Mouse (Mus musculus) lung, postnatal 14 days (tissue): ENCODE measurements around the gene Lsm7.
A peak's percentile ranks its signal among the peaks of the same experiment; 100 is the strongest.

Source experiments
- DNase-seq: peaks from one replicate; pipeline ENCODE4 v3.0.0; 2021

Gene Lsm7

DNA sequence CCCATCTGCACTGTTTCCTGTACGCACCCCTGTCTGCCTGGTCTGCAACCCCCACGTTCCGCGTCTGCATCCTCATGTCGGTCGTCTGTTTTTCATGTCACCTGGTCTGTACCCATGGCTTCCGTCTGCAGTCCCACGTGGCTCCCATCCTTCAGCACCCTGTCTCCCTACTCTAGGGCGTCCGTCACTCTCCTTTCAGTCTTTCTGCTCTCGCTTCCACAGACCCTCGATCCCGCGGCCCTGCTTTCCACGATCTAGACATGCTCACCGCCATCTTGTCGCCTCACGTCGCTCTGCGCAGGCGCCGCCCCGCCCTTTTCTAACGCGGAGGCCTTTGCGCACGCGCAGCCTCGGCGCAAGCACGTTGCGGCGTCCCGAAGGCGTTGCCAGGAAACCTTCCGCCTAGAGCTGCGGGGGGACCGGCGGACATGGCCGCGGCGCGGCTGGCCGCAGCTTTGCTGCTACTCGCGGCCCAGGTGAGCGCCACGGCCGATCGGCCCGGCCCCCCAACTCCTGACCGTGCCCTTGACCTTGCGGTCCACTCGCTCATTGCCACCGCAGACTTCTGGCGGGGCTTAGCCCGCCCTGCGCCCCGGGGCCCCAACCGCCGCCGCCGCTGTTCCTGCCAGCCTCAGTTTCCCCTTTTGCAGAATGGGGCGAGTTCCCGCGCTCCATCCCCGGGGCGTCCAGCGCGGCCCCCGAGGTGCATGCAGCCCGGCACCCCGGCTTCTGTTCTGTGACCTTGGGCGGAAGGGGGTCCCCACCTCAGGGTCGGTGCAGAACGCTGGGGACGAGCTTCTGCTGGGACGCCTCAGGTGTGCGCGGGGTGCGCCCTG is at the start of gene Lsm7, which contains the start of gene Sppl2b:
Gene Lsm7, minus strand, starts transcription at position 297 of the 836 bp plus-strand sequence.
Gene Sppl2b, plus strand, starts transcription at position 363 of the 836 bp plus-strand sequence.
- peak; percentile 98 for DNase-seq

DNA sequence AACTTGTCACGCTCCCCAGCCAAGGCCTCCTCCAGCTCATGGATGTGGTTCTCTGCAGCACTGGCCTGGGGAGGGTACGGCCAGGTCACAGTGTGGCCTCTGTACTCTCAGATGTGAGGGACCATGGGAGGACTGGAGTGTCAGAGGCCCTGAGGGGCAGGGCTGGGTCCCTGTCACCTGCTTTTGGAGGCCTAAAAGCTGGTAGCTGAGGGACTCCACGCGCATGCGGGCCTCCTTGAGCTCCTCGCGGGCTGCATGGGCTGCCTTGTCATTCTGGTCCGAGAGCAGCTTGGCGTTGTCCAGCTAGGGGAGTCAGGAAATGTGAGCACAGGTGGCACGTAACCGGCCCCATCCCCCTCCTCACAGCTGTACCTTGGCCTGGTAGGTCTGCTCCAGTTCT is 49.7 kb upstream of the Lsm7 start:
- no peak for DNase-seq

DNA sequence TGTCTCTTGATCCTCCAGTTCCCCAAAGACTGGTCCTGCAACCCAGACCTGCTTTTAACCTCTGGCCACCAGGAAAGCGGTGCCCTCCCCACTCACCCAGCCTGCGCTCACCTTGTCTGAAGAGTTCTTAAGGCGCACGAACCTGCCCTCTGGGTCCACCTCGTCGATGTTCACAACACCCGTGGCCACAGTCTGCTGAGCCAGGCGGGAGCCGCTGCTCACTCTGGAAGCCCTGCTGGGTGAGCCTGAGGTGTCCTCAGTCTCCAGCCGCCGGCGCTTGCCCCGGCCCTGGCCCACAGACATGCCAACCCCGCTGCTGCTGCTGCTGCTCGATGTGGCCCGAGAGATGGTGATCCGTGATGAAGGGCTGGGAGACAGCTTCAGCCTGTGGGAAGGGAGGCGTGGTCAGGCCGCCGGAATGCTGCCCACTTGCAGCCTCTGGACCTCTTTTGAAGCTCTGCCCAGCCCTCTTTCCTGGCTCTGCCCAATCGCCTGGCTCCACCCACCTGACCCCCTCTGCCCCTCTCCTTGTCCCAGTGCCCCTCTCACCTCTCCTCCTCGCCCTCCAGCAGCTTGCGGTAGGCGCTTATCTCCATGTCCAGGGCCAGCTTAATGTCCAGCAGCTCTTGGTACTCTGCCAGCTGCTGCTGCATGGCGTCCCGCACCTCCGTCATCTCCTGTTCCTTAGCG is 49.1 kb upstream of the Lsm7 start:
- DNase-seq, result no peak

DNA sequence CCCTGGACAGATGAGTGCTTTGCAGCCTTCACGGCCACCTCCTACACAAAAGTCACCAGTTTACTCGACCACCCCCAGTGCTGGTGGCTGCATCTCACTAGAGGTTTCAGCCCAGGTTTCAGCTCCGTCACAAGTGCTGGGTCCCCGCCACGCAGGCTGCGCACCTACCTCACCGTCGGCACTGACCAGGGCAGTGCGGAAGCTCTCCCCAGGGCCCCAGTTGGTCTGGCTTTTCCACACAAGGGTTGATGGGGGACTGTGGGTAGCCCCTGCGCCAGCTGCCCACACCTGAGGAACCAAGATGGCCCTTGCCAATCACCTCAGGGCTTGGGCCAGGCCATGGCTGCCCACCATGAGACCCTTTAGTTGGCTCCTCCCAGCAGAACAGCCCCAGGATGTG is 48.3 kb upstream of the Lsm7 start:
- no peak for DNase-seq

DNA sequence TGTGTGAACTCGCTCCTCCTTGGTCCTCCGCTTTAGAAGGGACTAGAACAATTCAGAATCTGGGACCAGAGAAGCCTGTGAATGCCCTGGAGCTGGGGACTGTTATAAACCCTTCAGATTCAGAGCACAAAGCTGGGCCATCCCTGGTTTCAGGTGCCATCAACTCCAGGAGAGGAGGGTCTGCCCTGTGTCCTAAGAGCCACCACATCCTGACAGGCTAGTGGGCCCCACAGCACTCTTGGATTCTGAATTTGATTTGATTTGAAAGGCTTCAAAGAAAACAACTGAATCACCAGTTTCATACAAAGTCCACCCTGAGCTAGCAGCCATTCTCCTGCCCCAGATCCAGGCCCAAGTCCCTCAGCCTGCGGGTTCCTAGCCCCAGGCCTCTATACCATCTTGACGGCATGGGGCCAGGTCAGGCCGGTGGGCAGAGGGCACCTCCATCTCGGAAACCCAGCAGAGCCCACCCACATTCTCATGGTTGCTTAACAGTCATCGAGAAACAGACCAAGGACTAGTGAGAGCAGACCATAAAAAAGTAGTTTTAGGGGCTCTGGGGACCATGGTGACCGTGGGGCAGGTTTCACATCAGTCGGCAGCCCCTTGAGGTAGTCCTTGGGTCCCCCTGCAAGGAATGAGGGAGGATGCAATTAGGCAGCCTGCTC is 47.4 kb upstream of the Lsm7 start:
- DNase-seq, result no peak

DNA sequence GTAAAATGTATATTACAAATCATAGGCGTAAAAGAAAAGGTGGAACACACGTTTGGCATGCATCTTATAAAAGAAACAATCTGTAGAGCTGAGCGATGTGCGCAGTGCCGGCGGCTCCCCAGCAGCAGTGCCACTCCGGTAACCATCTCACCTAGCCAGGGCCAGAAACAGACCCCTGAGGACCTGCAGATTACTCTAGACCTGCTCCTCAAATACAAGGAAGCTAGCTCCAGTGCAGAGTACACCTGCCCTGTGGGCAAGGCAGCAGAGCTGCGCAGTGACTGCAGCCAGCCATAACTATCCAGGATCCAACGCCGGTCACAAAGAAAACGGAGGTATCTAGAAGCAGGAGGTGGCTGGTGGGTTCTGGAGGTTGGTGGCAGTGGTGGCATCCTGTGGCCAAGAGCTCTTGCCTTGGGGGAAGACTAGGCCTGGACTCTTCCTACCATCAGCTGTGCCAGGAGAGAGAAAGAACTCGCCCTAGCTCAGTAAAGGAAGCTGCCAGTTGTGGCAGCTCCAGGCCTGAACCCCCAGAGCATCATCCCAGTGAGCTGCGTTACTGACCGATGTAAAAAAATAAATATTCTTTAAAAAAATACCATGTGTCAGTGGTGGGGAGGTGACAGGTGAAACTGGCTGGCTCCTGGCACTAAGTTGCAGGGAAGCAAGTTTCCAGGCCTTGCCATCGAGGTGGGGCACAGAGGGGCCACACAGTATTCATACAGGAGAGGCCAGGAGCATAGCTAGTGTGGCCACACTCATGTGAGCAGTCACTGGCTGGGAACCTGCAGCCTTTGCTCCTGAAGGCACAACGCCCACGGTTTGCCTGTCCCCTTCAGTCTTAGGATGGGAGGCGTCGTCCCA is 46.6 kb upstream of the Lsm7 start:
- DNase-seq, result no peak

DNA sequence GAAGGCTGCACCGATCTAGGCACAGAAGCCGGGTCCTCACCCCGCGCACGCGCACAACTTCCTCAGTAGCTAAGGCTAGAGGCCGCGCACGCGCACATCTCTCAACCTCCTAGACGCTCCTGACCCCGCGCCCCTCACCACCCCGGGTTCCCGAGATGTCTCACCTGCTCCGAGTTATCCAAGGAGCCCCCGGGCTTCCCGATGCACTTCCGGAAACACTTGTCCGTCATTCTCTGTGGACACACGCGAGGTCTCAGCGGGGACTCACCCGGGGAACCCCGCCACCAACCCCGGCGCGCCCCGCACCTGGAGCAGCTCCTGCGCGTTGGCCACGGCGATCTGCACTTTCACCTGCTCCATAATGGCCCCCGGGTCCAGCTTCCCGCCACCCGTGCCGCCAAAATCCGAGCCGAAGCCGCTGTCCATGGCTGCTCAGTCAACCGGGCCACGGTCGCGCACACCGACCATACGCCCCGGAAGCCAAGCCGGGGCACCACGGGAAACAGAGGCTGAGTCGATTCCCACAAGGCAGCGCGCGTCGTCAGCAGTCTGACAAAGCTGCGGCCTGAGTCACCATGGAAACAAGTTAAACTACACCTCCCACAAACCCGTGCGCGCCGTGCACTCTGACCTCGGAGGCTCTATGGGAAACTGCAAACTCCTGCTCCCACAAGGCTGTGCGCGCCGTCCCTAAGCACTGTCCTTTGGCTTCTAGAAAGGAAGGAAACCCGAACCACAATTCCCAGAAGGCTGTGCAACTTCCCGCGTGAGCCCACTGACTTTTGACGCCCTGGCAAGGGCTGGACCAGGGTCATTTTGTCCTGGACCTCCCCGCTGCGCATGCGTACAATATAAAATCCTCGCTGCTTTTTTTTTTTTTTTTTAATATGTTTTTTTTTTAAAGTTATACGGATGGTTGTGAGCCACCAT is 45.6 kb upstream of the Lsm7 start, which contains the start of gene Timm13:
Gene Timm13, minus strand, starts transcription at position 652 of the 930 bp plus-strand sequence.
- DNase-seq, result peak; percentile 96

DNA sequence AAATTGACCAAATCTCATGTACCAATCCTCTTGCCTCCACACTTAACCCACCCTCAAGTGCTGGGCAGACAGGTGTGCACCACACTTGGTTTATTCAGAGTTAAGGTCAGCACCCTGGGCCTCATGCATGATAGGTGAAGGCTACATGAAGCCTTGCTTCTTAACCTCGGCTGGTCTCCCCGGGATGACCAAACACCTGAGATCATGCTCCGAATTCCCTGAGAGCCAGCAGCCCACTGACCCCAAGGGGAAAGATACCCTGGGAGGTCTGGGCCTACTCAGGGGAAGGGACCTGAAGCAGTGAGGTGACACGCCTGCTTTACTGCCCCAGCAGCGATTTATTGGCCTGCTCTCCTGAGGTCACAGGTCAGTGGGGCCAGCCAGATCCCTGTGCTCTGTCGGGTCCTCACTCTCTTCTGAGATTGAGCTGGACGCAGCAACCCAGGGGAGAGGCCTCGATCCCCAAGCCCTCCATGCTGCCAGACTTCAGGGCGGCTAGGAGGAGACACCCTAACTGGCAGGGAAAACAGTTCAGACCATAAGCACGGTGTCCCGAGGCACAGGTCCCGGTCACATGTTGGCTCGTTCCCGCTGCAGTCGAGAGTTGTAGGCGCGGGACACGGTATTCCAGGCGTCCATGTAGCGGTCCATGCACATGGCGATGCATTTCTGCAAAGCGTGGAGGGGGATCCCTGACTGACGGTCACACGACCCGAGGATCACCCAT is 44.7 kb upstream of the Lsm7 start:
- DNase-seq, result no peak

DNA sequence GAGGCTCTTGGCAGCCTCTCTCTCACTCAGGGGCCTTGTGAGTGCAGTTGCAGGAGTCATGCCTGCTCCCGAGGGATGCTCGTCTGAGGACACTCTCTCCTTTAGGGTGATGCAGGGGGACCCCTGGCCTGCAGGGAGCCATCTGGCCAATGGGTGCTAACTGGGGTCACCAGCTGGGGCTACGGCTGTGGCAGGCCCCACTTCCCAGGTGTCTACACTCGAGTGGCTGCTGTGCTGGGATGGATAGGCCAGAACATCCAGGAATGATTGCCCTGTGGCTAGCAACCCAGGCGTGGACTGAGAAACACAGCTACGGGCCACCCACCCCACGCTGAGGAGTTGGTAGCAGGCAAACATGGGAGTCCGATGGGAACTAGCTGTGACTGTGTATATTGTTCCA is 44.1 kb upstream of the Lsm7 start:
- no peak for DNase-seq

DNA sequence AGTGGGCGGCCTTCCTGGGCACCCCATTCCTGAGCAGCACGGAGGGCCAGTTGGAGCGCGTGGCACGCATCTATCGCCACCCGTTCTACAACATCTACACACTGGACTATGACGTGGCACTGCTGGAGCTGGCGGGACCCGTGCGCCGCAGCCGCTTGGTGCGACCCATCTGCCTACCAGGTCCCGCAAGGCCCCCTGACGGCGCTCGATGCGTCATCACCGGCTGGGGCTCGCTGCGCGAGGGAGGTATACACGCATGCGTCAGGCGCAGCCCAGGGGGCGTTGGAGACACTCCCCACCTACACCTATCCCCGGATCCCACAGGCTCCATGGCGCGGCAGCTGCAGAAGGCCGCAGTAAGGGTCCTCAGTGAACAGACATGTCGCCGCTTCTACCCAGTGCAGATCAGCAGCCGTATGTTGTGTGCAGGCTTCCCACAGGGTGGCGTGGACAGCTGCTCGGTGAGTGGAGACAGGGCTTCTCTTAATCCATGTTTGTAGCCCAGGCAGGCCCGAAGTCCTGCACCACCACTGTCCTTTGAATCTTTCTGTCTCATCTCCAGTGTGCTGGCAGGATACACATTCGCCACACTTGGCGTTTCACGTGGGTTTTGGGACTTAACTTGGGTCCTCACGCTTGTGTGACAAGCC is 43.0 kb upstream of the Lsm7 start:
- no peak for DNase-seq

DNA sequence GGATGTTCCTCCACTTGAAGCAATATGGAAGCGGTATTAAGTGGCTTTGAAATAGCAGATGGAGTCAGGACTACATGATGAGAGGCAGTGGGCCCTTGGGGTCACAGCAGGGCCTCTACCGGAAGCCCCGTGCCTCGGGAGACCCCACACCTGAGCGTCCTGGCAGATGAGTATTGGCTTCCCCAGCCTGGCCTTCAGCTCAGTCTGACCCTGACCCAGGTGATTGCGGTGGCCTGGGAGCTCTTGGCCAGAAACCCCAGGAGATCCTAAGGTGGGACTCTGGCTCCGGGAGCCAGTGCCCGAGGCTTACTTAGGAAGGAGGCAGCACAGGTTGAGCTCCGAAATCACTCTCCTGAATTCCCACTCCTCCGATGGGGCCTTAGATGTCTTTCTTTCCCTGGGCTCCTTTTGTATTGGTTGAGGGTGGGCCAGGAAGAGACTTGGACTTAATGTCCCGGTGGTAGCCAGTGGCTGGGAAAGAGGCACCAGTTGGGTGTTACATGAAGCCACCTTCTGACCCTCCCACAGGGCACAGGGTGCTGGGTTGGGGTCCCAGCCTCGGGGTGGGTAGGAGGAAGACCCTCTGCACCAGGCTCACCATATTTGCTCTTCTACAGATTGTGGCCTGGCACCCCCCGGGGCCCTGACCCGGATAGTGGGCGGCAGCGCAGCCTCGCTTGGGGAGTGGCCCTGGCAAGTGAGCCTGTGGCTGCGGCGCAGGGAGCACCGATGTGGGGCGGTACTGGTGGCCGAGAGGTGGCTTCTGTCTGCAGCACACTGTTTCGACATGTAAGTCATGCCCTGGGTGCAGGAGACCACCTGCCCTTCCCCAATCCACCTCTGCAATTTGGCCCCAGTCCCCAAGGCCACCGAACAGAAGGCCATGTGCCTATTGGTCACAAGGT is 41.8 kb upstream of the Lsm7 start:
- no peak for DNase-seq

DNA sequence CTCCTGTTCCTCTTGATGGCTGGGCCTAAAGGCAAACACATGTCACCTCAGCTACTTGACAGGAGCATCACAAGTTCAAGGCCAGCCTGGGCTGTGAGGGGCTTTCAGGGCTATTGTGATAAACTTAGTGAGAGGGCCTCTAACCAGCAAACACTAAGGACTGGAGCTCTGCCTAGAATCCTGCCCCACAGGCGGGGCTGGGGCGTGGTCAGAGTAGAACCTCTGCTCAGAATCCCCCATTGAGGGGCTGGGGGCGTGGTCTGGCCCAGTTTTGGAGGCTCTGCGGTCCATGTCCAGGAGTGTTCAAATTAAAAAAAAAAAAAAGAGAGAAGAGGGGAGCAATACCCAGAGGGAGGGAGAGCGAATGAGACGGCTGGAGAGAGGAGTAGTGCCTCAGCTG is 40.7 kb upstream of the Lsm7 start:
- no peak for DNase-seq

DNA sequence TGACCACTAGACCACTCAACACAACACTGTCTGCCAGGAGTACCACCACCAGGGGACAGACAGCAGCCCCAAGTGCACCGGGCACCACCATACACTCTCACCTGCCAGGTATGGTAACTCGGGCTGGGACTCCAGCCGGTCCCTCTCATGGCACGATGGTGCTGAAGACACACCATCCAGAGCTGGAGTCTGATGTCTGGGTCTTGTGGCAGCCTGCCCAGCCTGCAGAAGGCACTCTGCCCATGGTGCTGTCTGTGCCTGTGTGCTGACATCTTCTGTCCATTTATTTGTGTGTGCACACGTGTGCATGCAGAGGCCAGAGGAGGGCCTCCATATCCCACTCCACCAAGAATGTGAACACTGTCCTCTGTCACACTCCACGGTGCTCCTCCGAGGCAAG is 40.1 kb upstream of the Lsm7 start:
- no peak for DNase-seq

DNA sequence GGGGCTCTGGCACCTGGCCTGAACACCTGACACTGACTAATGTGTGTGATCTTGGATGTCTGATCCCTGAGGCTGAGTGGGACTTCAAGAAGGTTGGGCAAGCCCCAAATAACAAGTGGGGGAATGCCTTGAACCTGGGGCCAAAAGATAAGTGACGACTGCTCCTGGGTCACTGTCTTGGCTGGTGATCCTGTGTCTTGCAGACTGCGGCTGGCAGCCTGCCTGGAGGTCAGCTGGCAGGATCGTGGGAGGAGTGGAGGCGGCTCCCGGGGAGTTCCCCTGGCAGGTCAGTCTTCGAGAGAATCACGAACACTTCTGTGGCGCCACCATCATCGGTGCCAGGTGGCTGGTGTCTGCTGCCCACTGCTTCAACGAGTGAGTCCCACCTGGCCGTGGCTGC is 32.2 kb upstream of the Lsm7 start:
- peak; percentile 53 for DNase-seq

DNA sequence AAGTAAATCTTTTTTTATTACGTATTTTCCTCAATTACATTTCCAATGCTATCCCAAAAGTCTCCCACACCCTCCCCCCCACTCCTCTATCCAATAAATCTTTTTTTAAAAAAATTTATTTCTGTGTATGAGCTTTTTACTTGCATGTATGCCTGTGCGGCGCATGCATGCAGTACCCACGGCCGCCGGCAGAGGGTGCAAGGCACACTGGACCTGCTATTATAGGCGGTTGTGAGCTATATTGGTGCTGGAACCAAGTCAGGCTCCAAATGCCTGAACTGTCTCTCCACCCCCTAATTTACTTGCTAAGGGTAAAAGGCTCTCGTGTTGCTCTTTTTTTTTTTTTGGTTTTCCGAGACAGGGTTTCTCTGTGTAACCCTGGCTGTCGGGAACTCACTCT is 26.3 kb upstream of the Lsm7 start:
- peak; percentile 81 for DNase-seq

DNA sequence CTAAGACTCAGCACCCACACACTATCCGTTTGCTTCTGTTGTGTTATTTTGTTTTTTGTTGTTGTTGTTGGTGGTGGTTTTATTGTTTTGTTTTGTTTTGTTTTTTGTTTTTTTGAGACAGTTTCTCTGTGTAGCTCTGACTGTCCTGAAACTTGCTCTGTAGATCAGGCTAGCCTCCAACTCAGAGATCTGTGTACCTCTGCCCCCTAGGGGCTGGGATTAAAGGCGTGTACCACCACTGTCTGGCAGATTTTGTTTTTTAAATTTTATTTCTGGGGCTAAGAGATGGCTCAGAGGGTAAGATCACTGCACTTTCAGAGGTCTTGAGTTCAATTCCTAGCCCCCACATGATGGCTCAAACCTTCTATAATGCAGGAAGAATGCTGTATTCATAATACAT is 25.9 kb upstream of the Lsm7 start:
- no peak for DNase-seq

DNA sequence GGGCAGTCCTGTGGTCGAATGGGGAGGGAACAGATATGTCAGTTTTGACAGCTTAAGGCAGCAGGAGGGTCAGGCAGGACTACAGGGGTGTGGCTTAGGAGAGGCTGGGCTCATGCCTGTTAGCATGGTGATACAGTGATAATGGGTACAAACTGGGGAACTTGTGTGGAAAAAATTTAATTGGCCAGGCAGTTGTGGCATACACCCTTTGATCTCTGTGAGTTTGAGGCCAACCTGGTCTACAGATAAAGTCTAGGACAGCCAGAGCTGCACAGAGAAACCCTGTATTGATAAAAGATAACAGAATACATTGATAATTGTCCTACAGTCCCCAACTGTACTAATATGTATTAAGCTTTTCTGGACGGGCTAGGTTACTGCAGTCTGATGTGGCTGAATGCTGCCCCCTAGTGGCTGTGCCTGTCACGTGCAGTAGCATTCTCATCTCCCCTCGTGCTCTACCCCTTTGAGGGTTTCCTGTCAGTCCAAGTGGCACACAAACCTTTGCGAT is 25.2 kb upstream of the Lsm7 start:
- DNase-seq, result peak; percentile 71

DNA sequence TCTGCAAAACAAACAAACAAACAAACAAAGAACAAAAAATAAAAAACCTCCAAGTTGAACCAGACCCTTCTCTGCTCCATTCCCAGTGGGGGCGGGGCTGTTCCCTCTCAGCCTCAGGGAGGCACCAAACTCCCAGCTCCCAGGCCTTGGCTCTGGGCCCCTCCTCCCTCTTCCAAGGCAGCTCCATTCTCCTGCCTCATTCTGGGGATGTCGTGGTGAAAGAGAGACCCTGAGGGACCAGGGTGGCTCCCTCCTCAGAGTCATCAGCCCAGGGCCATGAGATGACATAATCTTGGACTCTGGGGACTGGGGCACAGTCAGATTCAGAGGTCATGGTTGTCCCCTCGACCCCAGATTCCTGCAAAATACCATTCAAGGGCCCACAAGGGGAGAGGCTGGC is 21.6 kb upstream of the Lsm7 start:
- DNase-seq, result no peak

DNA sequence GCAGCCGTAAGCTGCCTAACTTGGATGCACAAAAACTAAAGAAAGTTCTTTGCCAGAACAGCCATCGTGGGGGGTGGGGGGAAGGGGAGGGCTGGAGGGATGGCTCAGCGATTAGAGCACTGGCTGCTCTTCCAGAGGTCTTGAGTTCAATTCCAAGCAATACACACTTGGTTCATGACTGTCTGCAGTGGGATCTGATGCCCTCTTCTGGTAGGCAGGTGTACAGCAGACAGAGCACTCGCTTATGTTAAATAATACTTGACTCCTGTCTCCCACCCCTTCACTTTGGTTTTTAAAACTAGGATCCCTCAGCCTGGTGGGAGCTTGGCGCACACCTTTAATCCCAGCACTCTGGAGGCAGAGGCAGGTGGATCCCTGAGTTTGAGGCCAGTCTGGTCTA is 21.0 kb upstream of the Lsm7 start:
- peak; percentile 67 for DNase-seq
